Mouse (Mus musculus): ENCODE measurements around the gene Itga2b.

Itga2b gene

GRCm38 (mm10) chr11:102460541-102460940 is 9.4 kb downstream of the Itga2b start:
- no peak for DNase-seq (ENCODE audit: low spot score in 2 of 2)

- DNase-seq (ENCODE audit: low spot score in 2 of 2): peak; percentile 40 to 47
Observed at GRCm38 (mm10) chr11:102455740-102456396, 14.1 kb downstream of the Itga2b start.

- no peak for DNase-seq (ENCODE audit: low spot score in 2 of 2)
Observed at GRCm38 (mm10) chr11:102453131-102453530, 16.8 kb downstream of the Itga2b start.

GRCm38 (mm10) chr11:102449043-102450008 is 20.6 kb downstream of the Itga2b start:
- DNase-seq (ENCODE audit: low spot score in 2 of 2): no peak

- no peak for DNase-seq (ENCODE audit: low spot score in 2 of 2)
Observed at GRCm38 (mm10) chr11:102448327-102448726, 21.6 kb downstream of the Itga2b start.

GRCm38 (mm10) chr11:102447497-102447896 is 22.4 kb downstream of the Itga2b start, which contains the start of gene Fam171a2:
Gene Fam171a2 (minus strand): TSS chr11:102447682.
- peak in 1 of 2 experiments; percentile 36 for DNase-seq (ENCODE audit: low spot score in 2 of 2)

GRCm38 (mm10) chr11:102446581-102447461 is 23.1 kb downstream of the Itga2b start:
- no peak for DNase-seq (ENCODE audit: low spot score in 2 of 2)

GRCm38 (mm10) chr11:102445891-102446361 is 24.0 kb downstream of the Itga2b start:
- DNase-seq (ENCODE audit: low spot score in 2 of 2): no peak

- no peak for DNase-seq (ENCODE audit: low spot score in 2 of 2)
Observed at GRCm38 (mm10) chr11:102445264-102445890, 24.5 kb downstream of the Itga2b start.

GRCm38 (mm10) chr11:102444781-102445180 is 25.1 kb downstream of the Itga2b start:
- DNase-seq (ENCODE audit: low spot score in 2 of 2): no peak

- DNase-seq (ENCODE audit: low spot score in 2 of 2): no peak
Observed at GRCm38 (mm10) chr11:102444321-102444720, 25.6 kb downstream of the Itga2b start.

- DNase-seq (ENCODE audit: low spot score in 2 of 2): no peak
Observed at GRCm38 (mm10) chr11:102443740-102444139, 26.2 kb downstream of the Itga2b start.

- DNase-seq (ENCODE audit: low spot score in 2 of 2): no peak
Observed at GRCm38 (mm10) chr11:102442089-102442488, 27.8 kb downstream of the Itga2b start.

- DNase-seq (ENCODE audit: low spot score in 2 of 2): no peak
Observed at GRCm38 (mm10) chr11:102441434-102441833, 28.5 kb downstream of the Itga2b start.

GRCm38 (mm10) chr11:102440255-102440654 is 29.7 kb downstream of the Itga2b start:
- no peak for DNase-seq (ENCODE audit: low spot score in 2 of 2)

GRCm38 (mm10) chr11:102439093-102440082 is 30.5 kb downstream of the Itga2b start:
- no peak for DNase-seq (ENCODE audit: low spot score in 2 of 2)

GRCm38 (mm10) chr11:102438212-102439092 is 31.5 kb downstream of the Itga2b start:
- peak in 1 of 2 experiments; percentile 47 for DNase-seq (ENCODE audit: low spot score in 2 of 2)

GRCm38 (mm10) chr11:102437120-102438061 is 32.5 kb downstream of the Itga2b start:
- no peak for DNase-seq (ENCODE audit: low spot score in 2 of 2)
